Mouse (Mus musculus): ENCODE measurements around the gene Slc39a10. TPM values are rescaled to one million over a fixed set of nuclear protein-coding genes. Genes with fewer than 3 reads are reported as not detected.

The Slc39a10 gene
- polyA plus RNA-seq, 1 experiment from 2014 or later, result 76.2 TPM

GRCm38 (mm10) chr1:46885231-46885630, 7.4 kb downstream of the Slc39a10 start:
- no peak overlapping the region for H3K4me3 ChIP-seq (replicated peaks; ENCODE audit: low read length)

GRCm38 (mm10) chr1:46879951-46880350, 12.7 kb downstream of the Slc39a10 start:
- DNase-seq (ENCODE audit: low spot score) (no peak), ATAC-seq (ENCODE audit: low FRiP score) (no peak)
- no peak overlapping the region for H3K4me2 ChIP-seq (replicated peaks)
- no peak overlapping the region for H3K4me3 ChIP-seq (replicated peaks; ENCODE audit: low read length)
- no peaks in the 10 kb centered on the region for H3K4me1 ChIP-seq (replicated peaks; ENCODE audit: control insufficient read depth, insufficient read depth, low read length)
- H3K27ac ChIP-seq, result no peak overlapping the region
- H3K36me3 ChIP-seq (replicated peaks; ENCODE audit: control insufficient read depth, insufficient read depth), result no peaks in the 10 kb centered on the region
- no peaks in the 10 kb centered on the region for H3K9me3 ChIP-seq (ENCODE audit: control insufficient read depth, low read length)
- H3K9ac ChIP-seq, result no peak overlapping the region
- no peaks in the 10 kb centered on the region for H3K27me3 ChIP-seq (ENCODE audit: control insufficient read depth, insufficient read depth, low read length)

More at GRCm38 (mm10) chr1:46885231-46885630, 7.4 kb downstream of the Slc39a10 start:
- no peaks in the 10 kb centered on the region for H3K9me3 ChIP-seq (ENCODE audit: control insufficient read depth, low read length)
- no peak overlapping the region for H3K27ac ChIP-seq
- H3K27me3 ChIP-seq (ENCODE audit: control insufficient read depth, insufficient read depth, low read length), result no peaks in the 10 kb centered on the region
- no peaks in the 10 kb centered on the region for H3K4me1 ChIP-seq (replicated peaks; ENCODE audit: control insufficient read depth, insufficient read depth, low read length)
- WGBS, result 25% methylated on average over 3 of the region's 3 CpGs
- no peak for DNase-seq (ENCODE audit: low spot score)
- no peaks in the 10 kb centered on the region for H3K36me3 ChIP-seq (replicated peaks; ENCODE audit: control insufficient read depth, insufficient read depth)
- H3K9ac ChIP-seq, result no peak overlapping the region
- ATAC-seq (ENCODE audit: low FRiP score), result no peak
- no peak overlapping the region for H3K4me2 ChIP-seq (replicated peaks)

GRCm38 (mm10) chr1:46873770-46874169, 18.9 kb downstream of the Slc39a10 start:
- ATAC-seq (ENCODE audit: low FRiP score), result no peak
- 65% methylated on average over 3 of the region's 3 CpGs for WGBS

GRCm38 (mm10) chr1:46869788-46870187, 22.9 kb downstream of the Slc39a10 start:
- ATAC-seq (ENCODE audit: low FRiP score), result no peak
- no peaks in the 10 kb centered on the region for H3K27me3 ChIP-seq (ENCODE audit: control insufficient read depth, insufficient read depth, low read length)
- no peak overlapping the region for H3K4me3 ChIP-seq (replicated peaks; ENCODE audit: low read length)
- no peak for DNase-seq (ENCODE audit: low spot score)
- no peaks in the 10 kb centered on the region for H3K4me1 ChIP-seq (replicated peaks; ENCODE audit: control insufficient read depth, insufficient read depth, low read length)
- H3K4me2 ChIP-seq (replicated peaks), result no peak overlapping the region
- H3K36me3 ChIP-seq (replicated peaks; ENCODE audit: control insufficient read depth, insufficient read depth), result no peaks in the 10 kb centered on the region
- H3K27ac ChIP-seq, result no peak overlapping the region
- H3K9me3 ChIP-seq (ENCODE audit: control insufficient read depth, low read length), result no peaks in the 10 kb centered on the region
- H3K9ac ChIP-seq, result no peak overlapping the region

More at GRCm38 (mm10) chr1:46873770-46874169, 18.9 kb downstream of the Slc39a10 start:
- Histone ChIP-seq H3K27me3 (ENCODE audit: control insufficient read depth, insufficient read depth, low read length) (no peaks in the 10 kb centered on the region), H3K4me3 (replicated peaks; ENCODE audit: low read length) (no peak overlapping the region), H3K9me3 (ENCODE audit: control insufficient read depth, low read length) (no peaks in the 10 kb centered on the region), H3K9ac (no peak overlapping the region), H3K4me2 (replicated peaks) (no peak overlapping the region), H3K4me1 (replicated peaks; ENCODE audit: control insufficient read depth, insufficient read depth, low read length) (no peaks in the 10 kb centered on the region), H3K36me3 (replicated peaks; ENCODE audit: control insufficient read depth, insufficient read depth) (no peaks in the 10 kb centered on the region), H3K27ac (no peak overlapping the region)
- no peak for DNase-seq (ENCODE audit: low spot score)

- ATAC-seq (ENCODE audit: low FRiP score), result no peak
- Histone ChIP-seq H3K4me1 (replicated peaks; ENCODE audit: control insufficient read depth, insufficient read depth, low read length) (no peaks in the 10 kb centered on the region), H3K4me2 (replicated peaks) (no peak overlapping the region), H3K27me3 (ENCODE audit: control insufficient read depth, insufficient read depth, low read length) (no peaks in the 10 kb centered on the region), H3K9ac (no peak overlapping the region), H3K4me3 (replicated peaks; ENCODE audit: low read length) (no peak overlapping the region), H3K27ac (no peak overlapping the region), H3K9me3 (ENCODE audit: control insufficient read depth, low read length) (no peaks in the 10 kb centered on the region), H3K36me3 (replicated peaks; ENCODE audit: control insufficient read depth, insufficient read depth) (no peaks in the 10 kb centered on the region)
- DNase-seq (ENCODE audit: low spot score), result no peak
- WGBS, result 85% methylated on average over 7 of the region's 7 CpGs
Observed at GRCm38 (mm10) chr1:46864175-46864885, 28.3 kb downstream of the Slc39a10 start.

GRCm38 (mm10) chr1:46863434-46863833, 29.2 kb downstream of the Slc39a10 start:
- DNase-seq (ENCODE audit: low spot score) (no peak), ATAC-seq (ENCODE audit: low FRiP score) (no peak)
- no peak overlapping the region for H3K9ac ChIP-seq
- no peak overlapping the region for H3K4me3 ChIP-seq (replicated peaks; ENCODE audit: low read length)
- H3K27me3 ChIP-seq (ENCODE audit: control insufficient read depth, insufficient read depth, low read length), result no peaks in the 10 kb centered on the region
- 90% methylated on average over 2 of the region's 2 CpGs for WGBS
- H3K27ac ChIP-seq, result no peak overlapping the region
- no peaks in the 10 kb centered on the region for H3K9me3 ChIP-seq (ENCODE audit: control insufficient read depth, low read length)
- no peaks in the 10 kb centered on the region for H3K36me3 ChIP-seq (replicated peaks; ENCODE audit: control insufficient read depth, insufficient read depth)
- no peak overlapping the region for H3K4me2 ChIP-seq (replicated peaks)
- H3K4me1 ChIP-seq (replicated peaks; ENCODE audit: control insufficient read depth, insufficient read depth, low read length), result no peaks in the 10 kb centered on the region

GRCm38 (mm10) chr1:46860082-46860481, 32.6 kb downstream of the Slc39a10 start:
- Histone ChIP-seq H3K36me3 (replicated peaks; ENCODE audit: control insufficient read depth, insufficient read depth) (no peaks in the 10 kb centered on the region), H3K27me3 (ENCODE audit: control insufficient read depth, insufficient read depth, low read length) (no peaks in the 10 kb centered on the region), H3K4me3 (replicated peaks; ENCODE audit: low read length) (no peak overlapping the region), H3K9me3 (ENCODE audit: control insufficient read depth, low read length) (no peaks in the 10 kb centered on the region), H3K4me2 (replicated peaks) (no peak overlapping the region), H3K9ac (no peak overlapping the region), H3K4me1 (replicated peaks; ENCODE audit: control insufficient read depth, insufficient read depth, low read length) (no peaks in the 10 kb centered on the region), H3K27ac (no peak overlapping the region)
- no peak for ATAC-seq (ENCODE audit: low FRiP score)
- WGBS, result 87% methylated on average over 1 of the region's 1 CpGs
- DNase-seq (ENCODE audit: low spot score), result no peak

- H3K4me2 ChIP-seq (replicated peaks), result no peak overlapping the region
- DNase-seq (ENCODE audit: low spot score) (no peak), ATAC-seq (ENCODE audit: low FRiP score) (no peak)
- 76% methylated on average over 5 of the region's 5 CpGs for WGBS
- no peak overlapping the region for H3K4me3 ChIP-seq (replicated peaks; ENCODE audit: low read length)
- no peaks in the 10 kb centered on the region for H3K4me1 ChIP-seq (replicated peaks; ENCODE audit: control insufficient read depth, insufficient read depth, low read length)
- H3K27ac ChIP-seq, result no peak overlapping the region
- H3K9ac ChIP-seq, result no peak overlapping the region
- no peaks in the 10 kb centered on the region for H3K27me3 ChIP-seq (ENCODE audit: control insufficient read depth, insufficient read depth, low read length)
- H3K9me3 ChIP-seq (ENCODE audit: control insufficient read depth, low read length), result no peaks in the 10 kb centered on the region
- H3K36me3 ChIP-seq (replicated peaks; ENCODE audit: control insufficient read depth, insufficient read depth), result no peaks in the 10 kb centered on the region
Observed at GRCm38 (mm10) chr1:46858579-46858978, 34.1 kb downstream of the Slc39a10 start.

GRCm38 (mm10) chr1:46856498-46856897, 36.2 kb downstream of the Slc39a10 start:
- Histone ChIP-seq H3K4me1 (replicated peaks; ENCODE audit: control insufficient read depth, insufficient read depth, low read length) (peaks cover 8% of the 10 kb centered on the region), H3K9ac (no peak overlapping the region), H3K4me2 (replicated peaks) (no peak overlapping the region), H3K27me3 (ENCODE audit: control insufficient read depth, insufficient read depth, low read length) (no peaks in the 10 kb centered on the region), H3K9me3 (ENCODE audit: control insufficient read depth, low read length) (no peaks in the 10 kb centered on the region), H3K4me3 (replicated peaks; ENCODE audit: low read length) (no peak overlapping the region), H3K36me3 (replicated peaks; ENCODE audit: control insufficient read depth, insufficient read depth) (no peaks in the 10 kb centered on the region), H3K27ac (no peak overlapping the region)
- ATAC-seq (ENCODE audit: low FRiP score) (no peak), DNase-seq (ENCODE audit: low spot score) (no peak)
- 55% methylated on average over 4 of the region's 4 CpGs for WGBS

All from hindbrain, embryonic 14.5 days (tissue).